Mouse (Mus musculus): ENCODE results near the gene Col28a1. TPM values are rescaled to one million over a fixed set of nuclear protein-coding genes. Genes with fewer than 3 reads are reported as not detected.

Col28a1 gene
- polyA plus RNA-seq (2012): not detected in 2 replicates

DNA sequence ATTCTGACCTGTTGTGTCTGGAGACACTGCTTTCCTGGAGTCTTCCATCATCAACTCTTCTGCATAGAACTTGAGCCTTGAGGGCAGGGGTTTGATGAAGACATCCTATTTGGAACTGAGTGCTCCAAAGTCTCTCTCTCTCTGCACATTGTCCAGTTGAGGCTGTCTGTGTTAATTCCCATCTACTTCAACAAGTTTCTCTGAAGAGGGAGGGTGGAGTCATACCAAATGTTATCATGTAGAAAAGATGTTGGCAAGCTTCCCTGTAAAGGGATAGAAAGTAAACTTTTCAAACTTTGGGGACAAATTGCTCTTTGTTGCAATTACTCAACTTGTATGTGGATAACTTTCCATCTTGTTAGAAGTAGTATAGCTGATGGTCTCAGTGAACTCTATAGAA, at the start of gene Col28a1:
Gene Col28a1 (minus strand): TSS at position 101 of the 400 bp plus-strand sequence.
- TF ChIP-seq GATA1 (IDR thresholded peaks at IDR 0.05; ENCODE audit: low read length): no peak

DNA sequence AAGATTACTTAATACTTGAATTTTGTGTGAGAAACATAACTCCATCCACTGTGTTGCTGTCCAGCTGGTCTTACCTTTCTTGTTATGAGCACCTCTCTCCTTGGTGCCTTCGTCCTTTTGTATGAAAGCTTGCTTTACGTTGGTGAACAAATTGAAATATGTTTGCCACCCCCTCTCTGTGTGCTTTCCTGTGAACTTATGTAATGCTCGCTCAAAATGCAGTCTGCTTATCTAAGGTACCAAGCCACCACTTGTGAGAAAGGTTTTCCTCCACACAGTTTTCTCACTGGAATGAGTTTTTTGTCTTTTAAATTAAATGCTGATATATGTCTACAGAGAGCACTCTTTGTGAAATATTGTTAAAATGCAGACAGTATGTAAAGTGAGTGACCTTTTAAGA, 36.2 kb upstream of the Col28a1 start:
- TF ChIP-seq GATA1 (IDR thresholded peaks at IDR 0.05; ENCODE audit: low read length): no peak

DNA sequence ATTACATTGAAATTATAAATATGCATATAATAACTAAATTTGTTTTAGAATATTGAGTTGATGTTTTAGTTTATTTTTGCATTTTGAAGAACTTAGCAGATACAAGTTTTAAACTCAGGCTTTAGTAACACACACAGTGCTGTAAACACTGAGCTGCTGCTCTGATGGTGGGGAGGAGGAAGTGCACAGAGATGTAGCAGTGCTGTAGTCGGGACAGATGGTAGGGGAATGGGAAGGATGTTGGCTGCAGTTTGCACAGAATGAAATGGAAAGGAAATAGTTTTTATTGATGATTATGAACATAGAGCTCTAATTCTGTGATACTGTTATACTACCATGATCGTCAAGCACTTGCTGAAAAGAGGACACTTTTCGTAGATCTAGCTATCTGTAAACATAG, 34.6 kb upstream of the Col28a1 start:
- no peak for TF ChIP-seq GATA1 (IDR thresholded peaks at IDR 0.05; ENCODE audit: low read length)

DNA sequence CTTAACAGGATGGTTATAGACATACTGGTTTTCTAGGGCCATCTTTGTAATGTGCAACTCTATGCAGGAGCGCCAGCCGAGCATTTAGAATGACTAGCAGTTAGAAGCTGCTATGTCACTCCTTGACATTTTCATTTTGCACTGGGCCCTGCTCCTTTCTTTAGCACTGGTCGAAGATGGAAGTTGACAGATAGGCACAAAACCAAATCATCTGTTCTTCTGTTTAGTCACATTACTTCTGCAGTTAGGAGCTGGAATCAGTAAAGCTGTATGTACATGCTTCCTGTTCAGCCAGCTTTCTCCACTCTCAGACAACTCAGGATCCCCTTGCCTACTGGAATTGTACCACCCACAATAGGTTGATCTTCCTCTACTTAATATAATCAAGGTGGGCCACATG, 18.2 kb upstream of the Col28a1 start:
- TF ChIP-seq GATA1 (IDR thresholded peaks at IDR 0.05; ENCODE audit: low read length): no peak

DNA sequence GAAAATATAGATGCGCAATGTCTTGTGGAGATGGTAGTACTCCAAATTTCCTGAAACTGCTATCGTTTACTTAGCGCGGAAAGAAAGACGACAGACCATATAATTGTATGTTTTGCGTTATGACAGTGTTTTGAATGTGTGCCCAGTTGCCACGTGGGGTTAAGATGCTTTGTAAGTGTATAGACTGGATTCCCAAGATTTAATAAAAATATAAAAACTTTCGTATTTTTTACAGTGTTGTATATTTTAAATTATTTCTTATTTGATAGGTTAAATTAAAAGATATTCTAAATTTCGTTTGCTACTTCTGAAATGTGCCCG, 17.4 kb upstream of the Col28a1 start:
- TF ChIP-seq GATA1 (IDR thresholded peaks at IDR 0.05; ENCODE audit: low read length): no peak

DNA sequence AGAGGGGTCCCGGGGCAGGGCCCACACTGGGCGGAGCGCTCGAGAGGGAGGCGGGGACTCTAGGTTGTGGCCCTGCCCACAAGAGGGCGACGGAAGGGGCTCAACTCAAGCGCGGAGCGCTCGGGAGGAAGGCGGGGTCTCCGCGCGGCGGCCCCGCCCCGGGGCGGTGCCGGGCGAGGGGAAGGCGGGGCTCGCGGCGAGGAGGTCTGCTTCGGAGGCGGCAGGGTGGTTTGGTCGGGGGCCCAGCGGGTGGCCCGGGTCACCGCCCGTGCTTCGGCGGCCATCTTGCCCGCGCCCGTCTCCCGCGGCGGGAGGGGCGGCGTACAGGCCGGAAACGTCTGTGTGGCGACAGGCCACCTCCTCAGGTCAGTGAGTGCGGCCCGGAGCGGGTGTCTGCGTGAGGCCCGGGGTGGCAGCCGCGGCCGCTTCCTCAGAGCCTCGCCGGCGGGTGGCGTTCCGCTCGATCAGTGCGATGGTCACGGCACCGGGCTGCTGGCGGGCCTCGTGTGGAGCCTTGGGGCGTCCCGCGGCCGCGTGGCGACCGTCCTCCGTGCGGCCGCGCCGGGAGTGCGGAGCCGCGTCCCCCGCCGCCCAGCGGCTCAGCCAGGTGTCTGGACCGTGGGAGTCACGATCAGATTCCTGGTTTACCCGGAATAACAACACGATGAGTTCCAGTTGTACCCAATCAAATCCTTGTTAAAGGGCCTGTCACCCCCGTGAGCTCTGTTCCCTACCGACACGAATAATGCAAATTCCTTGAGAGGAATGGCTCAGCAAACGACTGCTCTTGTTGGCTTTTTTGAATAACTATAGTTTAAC, 16.8 kb upstream of the Col28a1 start, which contains the start of gene Mios:
Gene Mios (plus strand): TSS at position 176 of the 819 bp plus-strand sequence.
- TF ChIP-seq GATA1 (IDR thresholded peaks at IDR 0.05; ENCODE audit: low read length): no peak

DNA sequence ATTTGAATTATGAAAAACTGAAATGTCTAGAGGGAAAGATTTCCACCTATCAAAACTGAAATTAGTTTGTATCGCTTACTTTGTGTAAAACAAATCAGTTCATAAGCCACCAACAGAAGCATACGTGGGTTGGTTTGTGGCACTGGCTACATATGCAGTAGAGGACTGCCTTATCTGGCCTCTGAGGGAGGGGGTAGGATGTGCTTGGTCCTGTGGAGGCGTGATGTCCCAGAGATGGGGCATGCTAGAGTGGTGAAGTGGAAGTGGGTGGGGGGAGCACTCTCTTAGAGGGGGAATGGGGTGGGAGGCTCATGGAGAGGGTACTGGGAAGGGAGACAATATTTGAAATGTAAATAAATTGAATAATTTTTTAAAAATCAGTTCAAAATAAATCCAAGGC, 2.5 kb downstream of the Col28a1 start:
- TF ChIP-seq GATA1 (IDR thresholded peaks at IDR 0.05; ENCODE audit: low read length): no peak

DNA sequence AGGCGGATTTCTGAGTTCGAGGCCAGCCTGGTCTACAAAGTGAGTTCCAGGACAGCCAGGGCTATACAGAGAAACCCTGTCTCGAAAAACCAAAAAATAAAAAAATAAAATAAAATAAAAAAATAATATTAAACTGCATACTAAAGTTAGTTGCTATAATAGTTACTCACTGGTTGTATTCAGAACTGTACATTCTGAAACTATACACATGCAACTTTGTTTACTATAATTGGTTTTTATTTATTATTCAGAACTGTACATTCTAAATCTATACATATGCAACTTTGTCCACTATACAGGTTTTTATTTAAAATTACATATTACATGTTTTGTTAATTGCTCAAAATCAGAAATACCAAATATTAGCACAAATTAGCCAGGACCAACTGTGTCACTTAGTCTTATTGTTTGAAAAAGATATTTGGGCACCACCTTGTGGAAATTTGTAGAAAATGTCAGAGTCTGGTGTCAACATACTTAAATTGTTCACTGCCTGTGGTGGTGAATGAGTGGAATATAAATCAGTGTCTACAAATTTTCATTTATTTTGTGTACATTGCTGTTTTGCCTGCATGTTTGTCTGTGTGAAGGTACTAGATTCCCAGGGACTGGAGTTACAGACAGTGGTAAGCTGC, 3.7 kb downstream of the Col28a1 start:
- no peak for TF ChIP-seq GATA1 (IDR thresholded peaks at IDR 0.05; ENCODE audit: low read length)

DNA sequence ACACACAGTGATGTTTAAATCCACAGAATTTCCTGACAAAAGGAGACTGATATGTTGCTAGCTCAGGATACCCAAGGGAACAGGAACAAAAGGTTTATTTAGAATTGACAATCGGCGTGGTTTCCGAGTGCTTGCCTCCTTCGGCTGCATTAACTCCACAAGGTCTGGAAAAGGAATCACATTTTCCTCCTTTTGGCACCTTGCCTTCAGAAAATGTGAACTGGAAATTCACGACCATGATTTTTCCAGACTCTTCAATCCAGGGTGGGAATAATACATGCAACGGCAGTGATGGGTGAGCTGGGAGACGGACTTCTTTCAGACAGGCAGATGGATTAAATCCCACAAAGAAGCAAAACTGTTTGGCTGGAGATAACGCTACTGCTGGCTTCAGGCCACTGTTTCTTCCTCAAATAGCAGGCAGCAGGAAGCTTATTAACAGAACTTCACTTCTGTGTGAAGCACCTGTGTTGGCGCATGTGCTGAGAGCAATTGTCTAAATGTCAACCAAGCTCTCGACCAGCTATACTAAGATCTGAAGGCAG, 13.9 kb downstream of the Col28a1 start:
- TF ChIP-seq GATA1 (IDR thresholded peaks at IDR 0.05; ENCODE audit: low read length): no peak

DNA sequence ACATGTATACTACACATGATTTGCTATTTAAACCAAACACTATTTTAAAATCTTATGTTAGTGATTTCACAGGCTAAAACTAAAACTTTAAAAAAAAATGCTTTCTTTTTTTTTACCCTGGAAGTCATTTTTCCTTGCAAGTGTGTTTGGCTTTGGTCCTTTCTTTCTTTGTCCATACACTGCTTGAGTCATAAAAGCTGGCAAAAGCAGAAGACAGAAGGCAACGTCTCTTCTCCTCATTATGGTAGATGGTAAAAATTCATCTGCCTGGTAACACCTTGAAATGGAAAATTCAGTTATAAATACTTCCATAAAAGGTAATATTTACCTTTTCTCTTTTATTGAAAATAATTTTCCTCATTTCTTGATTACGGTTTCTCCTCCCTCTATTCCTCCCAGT, 16.3 kb downstream of the Col28a1 start:
- TF ChIP-seq GATA1 (IDR thresholded peaks at IDR 0.05; ENCODE audit: low read length): no peak

DNA sequence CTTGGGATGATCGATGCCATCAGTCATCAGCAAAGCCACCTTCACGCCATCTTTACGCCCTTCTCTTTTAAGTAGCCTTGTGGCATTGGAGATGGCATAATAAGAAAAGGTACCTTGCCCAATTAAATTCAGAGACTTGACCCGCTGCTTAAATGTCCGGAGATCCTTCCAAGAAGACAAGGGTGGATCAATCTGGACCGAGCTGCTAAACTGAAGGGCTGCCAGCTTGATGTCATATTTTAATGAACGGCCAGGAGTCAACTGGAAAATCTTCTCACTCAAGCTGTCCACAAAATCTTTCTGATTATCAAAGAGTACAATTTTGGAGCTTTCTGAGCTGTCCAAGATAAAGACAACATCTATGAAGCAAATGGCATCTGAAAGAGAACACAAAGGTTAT, 17.1 kb downstream of the Col28a1 start:
- no peak for TF ChIP-seq GATA1 (IDR thresholded peaks at IDR 0.05; ENCODE audit: low read length)

DNA sequence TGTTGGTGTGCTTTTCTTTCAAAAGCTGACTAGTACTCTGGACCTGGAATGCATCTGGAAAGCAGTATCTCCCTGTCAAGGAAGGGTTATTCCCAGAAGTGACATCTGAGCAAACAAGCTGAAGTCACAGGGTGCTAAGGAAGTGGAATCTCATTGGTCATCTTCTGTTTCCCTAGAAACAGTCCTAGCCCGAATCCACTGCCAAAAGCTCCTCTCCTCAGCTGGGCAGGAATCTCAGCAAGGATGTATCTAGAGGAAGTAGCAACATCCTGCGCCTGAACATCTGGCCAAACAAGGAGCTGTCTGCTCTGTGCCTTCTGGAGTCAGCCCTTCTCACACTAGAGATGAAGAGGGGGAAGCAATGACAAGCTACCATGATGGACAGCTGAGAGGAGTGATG, 18.4 kb downstream of the Col28a1 start:
- no peak for TF ChIP-seq GATA1 (IDR thresholded peaks at IDR 0.05; ENCODE audit: low read length)

DNA sequence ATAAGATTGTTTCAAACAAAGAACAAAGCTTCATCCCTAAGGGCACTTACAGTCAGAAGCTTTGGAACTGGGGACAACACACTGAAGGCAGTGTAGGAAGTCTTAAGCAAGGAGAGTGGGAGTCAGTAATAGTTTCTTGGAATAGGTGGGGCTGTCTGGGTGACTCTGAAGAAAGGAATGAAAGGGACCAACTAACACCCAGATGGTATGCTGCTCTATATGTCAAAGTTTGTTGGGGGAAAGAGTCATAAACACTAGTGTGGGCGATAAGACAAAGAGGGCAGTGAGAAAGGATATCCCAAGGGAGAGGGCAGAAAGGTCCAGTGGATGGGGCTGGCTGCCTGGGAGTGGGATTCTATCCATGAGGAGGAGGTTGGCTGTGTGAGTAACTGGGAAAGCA, 20.3 kb downstream of the Col28a1 start:
- TF ChIP-seq GATA1 (IDR thresholded peaks at IDR 0.05; ENCODE audit: low read length): no peak

DNA sequence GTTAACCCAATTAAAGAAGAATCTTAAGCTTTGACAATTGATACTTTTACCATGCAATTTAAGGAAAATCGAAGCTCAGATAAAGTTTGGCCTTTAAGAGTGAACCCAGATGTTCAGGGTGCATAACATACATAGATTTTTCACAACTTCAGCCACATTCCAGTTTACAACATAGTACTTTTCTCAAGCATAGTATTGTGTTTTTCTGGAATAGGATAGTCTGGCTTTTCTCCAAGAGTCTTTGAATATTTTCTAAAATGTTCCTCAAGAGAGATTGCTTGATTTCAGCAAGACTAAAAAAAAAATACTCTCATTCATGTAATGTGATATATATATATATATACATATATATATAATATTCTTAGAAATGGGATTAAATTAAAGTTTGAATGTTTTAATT, 27.7 kb downstream of the Col28a1 start:
- TF ChIP-seq GATA1 (IDR thresholded peaks at IDR 0.05; ENCODE audit: low read length): no peak

DNA sequence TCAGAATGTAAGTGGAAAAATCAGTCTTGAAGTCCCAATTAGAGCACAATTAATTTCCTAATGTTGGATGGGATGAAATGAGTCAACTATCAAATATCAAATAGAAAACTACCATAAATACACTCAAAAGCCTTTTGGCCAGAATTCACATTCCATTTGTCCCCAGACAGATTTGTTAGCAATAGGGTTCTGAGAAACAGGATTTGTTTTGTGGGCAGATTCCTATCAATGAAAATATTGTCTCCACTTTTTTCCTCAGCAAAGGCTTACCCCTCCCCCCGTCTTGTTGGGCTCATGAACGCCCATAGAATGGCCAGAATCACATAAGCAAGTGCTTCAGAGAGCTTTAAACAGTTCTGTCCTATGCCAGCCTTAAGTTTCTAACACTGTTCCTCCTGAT, 32.4 kb downstream of the Col28a1 start:
- TF ChIP-seq GATA1 (IDR thresholded peaks at IDR 0.05; ENCODE audit: low read length): no peak

DNA sequence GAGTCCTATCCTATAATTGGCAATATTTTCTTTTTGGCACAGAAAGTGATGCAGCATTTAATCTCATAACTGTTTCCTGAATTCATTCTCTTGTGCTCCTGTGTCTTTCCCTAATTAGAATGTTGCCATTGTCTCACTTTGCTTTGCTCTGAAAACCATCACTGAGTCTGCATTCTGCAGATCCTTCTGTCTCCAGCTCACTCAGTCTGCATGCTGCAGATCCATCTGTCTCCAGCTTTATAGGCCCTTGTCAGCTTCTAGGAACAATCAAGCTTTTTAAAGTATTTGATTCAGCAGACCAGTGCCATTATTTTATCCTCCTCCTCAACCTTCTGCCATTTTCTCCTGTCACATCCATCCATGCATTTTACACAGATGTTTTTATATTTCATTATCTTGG, 35.3 kb downstream of the Col28a1 start:
- TF ChIP-seq GATA1 (IDR thresholded peaks at IDR 0.05; ENCODE audit: low read length): no peak

Data from G1E-ER4 (cell line).